Mouse (Mus musculus) stomach, postnatal 0 days (tissue): ENCODE measurements around the gene Pkd1l2. TPM values are rescaled to one million over a fixed set of nuclear protein-coding genes. Genes with fewer than 3 reads are reported as not detected.
A peak's percentile ranks its signal among the peaks of the same experiment; 100 is the strongest.

Experiments
- ATAC-seq: fragments of 200-750 bp; cut with Nextera tagmentation; 2 replicates; pipeline ENCODE4 v1.8.0; 2017; ENCODE audit not compliant: low FRiP score, low TSS enrichment
- DNase-seq: peaks from one replicate; pipeline ENCODE4 v3.0.0-alpha.2; 2016; ENCODE audit warnings: low spot score
- H3K27ac ChIP-seq: fragments of 300-500 bp; sonication (generic); replicated peaks from 2 replicates; pipeline ENCODE4 v1.5.1; 2014; ENCODE audit warnings: mild to moderate bottlenecking, control low read depth
- H3K27me3 ChIP-seq: fragments of 300-500 bp; sonication (generic); 2 replicates; pipeline ENCODE4 v1.6.1; 2014; ENCODE audit warnings: low read length; ENCODE audit not compliant: control insufficient read depth, insufficient read depth
- H3K36me3 ChIP-seq: fragments of 300-500 bp; sonication (generic); 2 replicates; pipeline ENCODE4 v1.6.1; 2014; ENCODE audit warnings: low read length, mixed read lengths; ENCODE audit not compliant: control insufficient read depth, insufficient read depth
- H3K4me1 ChIP-seq: fragments of 300-500 bp; sonication (generic); replicated peaks from 2 replicates; pipeline ENCODE4 v1.6.1; 2014; ENCODE audit warnings: antibody characterized with exemption; ENCODE audit not compliant: control insufficient read depth, insufficient read depth
- H3K4me2 ChIP-seq: fragments of 300-500 bp; sonication (generic); replicated peaks from 2 replicates; pipeline ENCODE4 v1.6.1; 2014; ENCODE audit warnings: low read depth, mild to moderate bottlenecking, control low read depth, moderate library complexity
- H3K4me3 ChIP-seq: fragments of 300-500 bp; sonication (generic); 2 replicates; pipeline ENCODE4 v1.5.1; 2014; ENCODE audit warnings: low read depth, low read length, control low read depth
- H3K9ac ChIP-seq: fragments of 300-500 bp; sonication (generic); 2 replicates; pipeline ENCODE4 v1.6.1; 2014; ENCODE audit warnings: mild to moderate bottlenecking, low read length, control low read depth, mixed read lengths
- H3K9me3 ChIP-seq: fragments of 300-500 bp; sonication (generic); 2 replicates; pipeline ENCODE4 v1.6.1; 2016; ENCODE audit warnings: low read length; ENCODE audit not compliant: control insufficient read depth
- CTCF ChIP-seq: IDR thresholded peaks from 2 replicates; pipeline ENCODE4 v1.5.1; 2016; ENCODE audit warnings: antibody characterized with exemption, low read depth, mild to moderate bottlenecking, moderate library complexity
- EP300 ChIP-seq: optimal IDR thresholded peaks from 2 replicates; pipeline ENCODE3; 2016; ENCODE audit warnings: antibody characterized with exemption
- WGBS: fragments of 180-500 bp; shearing (Covaris S2); extraction: QIAGEN DNeasy Blood & Tissue Kit; methylation state at CpG from one replicate; pipeline ENCODE4 v1.1.7; 2014; 5-methylcytosine and 5-hydroxymethylcytosine counted together
- polyA plus RNA-seq: library from polyadenylated mRNA; unstranded; fragments of >200 nt; fragmentation: Nextera tagmentation; extraction: Ambion mirVana; gene quantifications from 2 replicates; pipeline ENCODE4 v1.2.1, GENCODE M21; 2015

Gene Pkd1l2
- polyA plus RNA-seq, 1 experiment from 2014 or later: not detected

DNA sequence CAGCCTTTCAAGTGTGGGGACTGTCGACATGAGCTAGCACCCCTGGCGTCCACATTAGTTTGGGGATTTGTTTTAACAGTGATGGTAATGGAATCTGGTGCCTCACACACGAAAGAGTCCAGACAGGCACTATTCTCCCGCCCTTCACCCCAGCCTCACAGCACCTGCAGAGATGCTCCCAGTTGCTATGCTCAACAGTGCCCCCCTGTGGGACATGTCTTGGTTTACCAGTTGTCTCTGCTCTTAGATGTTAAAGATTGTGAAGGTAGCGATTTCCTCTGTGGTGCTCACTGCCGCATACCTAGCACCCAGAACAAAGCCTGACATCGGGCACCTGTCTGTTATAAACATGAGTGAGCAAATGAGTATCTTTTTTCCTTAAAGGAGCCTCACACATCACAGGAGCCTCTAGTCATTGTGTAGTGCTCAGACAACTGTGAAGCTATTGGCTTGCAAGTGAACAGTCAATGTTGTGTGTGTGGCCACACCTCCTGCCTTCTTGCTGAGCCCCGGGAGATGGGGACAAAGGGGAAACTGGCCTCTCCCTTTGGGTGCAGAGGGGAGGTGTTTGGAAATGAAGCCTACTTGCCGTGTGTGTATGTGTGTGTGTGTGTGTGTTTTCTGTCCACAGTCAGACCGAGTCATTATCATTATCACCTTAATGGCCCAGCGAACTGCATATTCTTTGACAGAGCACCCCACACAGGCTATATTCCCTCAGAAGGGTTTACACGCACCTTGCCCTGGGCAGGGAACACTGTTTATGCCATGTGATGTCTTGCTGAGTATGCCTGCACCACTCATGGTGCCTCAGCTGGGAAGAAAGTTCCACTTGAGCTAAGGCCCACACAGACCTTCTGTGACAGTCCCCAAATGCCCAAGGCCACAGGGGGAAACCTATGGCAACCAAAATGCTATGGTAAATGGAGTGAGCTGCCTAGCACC lies 28.8 kb downstream of the Pkd1l2 start:
- H3K4me1 ChIP-seq: no peaks in the 10 kb centered on the region
- DNase-seq (peak; percentile 55), ATAC-seq (0 out of 2 replicates have a peak, but pooled peaks have one; percentile 32)
- H3K27ac ChIP-seq: no peak overlapping the region
- no peaks in the 10 kb centered on the region for H3K36me3 ChIP-seq
- H3K27me3 ChIP-seq: no peaks in the 10 kb centered on the region
- no peak overlapping the region for H3K9ac ChIP-seq
- TF ChIP-seq CTCF (peak; percentile 61), EP300 (no peak)
- no peak overlapping the region for H3K4me3 ChIP-seq
- 57% methylated on average over 12 of the region's 12 CpGs for WGBS
- H3K4me2 ChIP-seq: no peak overlapping the region
- H3K9me3 ChIP-seq: no peaks in the 10 kb centered on the region

DNA sequence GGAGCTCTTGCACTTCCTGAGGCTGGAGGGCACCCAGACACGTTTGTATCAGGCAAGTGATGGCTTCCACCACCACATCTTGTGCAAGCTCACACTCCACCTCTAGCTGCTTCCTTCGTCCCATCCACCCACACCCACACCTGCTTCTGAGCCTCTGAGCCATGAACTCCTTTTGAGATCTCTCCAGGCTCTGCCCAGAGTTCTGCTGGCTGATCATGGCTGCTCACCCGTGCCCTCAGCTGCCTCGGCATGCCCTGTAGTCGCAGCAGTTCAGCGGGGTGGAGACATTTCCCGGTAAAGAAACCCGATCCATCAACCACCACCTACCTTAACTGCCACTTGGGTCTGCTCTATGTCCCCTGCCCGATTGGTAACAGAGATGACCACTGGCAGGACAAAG lies 30.9 kb downstream of the Pkd1l2 start:
- 44% methylated on average over 9 of the region's 9 CpGs for WGBS
- ATAC-seq (no peak), DNase-seq (no peak)
- H3K27ac ChIP-seq: no peak overlapping the region
- H3K9me3 ChIP-seq: no peaks in the 10 kb centered on the region
- TF ChIP-seq EP300 (no peak), CTCF (no peak)
- no peaks in the 10 kb centered on the region for H3K27me3 ChIP-seq
- H3K9ac ChIP-seq: no peak overlapping the region
- no peaks in the 10 kb centered on the region for H3K4me1 ChIP-seq
- no peak overlapping the region for H3K4me3 ChIP-seq
- H3K36me3 ChIP-seq: no peaks in the 10 kb centered on the region
- no peak overlapping the region for H3K4me2 ChIP-seq

DNA sequence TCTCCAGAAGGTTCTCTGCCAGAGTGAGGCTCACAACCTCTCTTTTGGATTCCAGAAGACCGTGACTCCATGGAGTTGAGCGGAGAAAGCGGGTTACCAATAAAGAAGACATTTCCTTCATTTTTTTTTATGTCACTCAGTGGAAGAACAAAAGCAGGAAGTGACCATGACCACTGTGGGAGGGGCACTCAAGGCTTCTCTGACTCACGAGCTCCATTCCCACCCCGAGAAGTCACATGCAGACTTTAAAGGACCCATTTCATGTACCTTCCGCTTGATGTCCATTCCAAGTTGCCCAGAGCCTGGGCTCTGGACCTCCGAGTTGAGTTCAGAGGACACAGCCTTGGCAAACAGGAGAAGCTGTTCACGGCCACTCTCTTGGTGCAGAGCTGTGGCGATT lies 31.5 kb downstream of the Pkd1l2 start:
- no peaks in the 10 kb centered on the region for H3K4me1 ChIP-seq
- ATAC-seq (no peak), DNase-seq (no peak)
- H3K4me3 ChIP-seq: no peak overlapping the region
- H3K9ac ChIP-seq: no peak overlapping the region
- no peaks in the 10 kb centered on the region for H3K36me3 ChIP-seq
- TF ChIP-seq EP300: no peak
- no peak for TF ChIP-seq CTCF
- no peak overlapping the region for H3K4me2 ChIP-seq
- no peak overlapping the region for H3K27ac ChIP-seq
- WGBS: 79% methylated on average over 9 of the region's 9 CpGs
- H3K9me3 ChIP-seq: no peaks in the 10 kb centered on the region
- H3K27me3 ChIP-seq: no peaks in the 10 kb centered on the region

DNA sequence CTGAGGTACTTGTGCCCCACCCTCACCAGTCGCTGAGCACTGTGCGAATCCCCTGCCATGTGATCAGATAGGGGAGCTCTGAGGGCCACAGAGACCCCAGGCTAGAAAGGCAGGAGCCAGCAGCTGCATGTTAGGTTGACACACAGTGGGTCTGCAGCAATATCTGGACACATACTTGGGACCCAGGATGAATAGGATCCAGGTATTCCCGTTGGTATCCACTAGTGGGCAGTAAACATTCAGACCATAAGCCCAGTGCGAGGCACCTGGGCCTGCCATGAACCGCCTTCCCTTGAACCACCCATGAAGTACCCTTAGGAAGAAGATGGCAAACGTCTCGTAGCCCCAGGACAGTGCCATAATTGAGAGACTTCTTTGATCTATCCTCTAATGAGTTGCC lies 32.8 kb downstream of the Pkd1l2 start:
- Histone ChIP-seq H3K36me3 (no peaks in the 10 kb centered on the region), H3K27ac (no peak overlapping the region), H3K9me3 (no peaks in the 10 kb centered on the region), H3K4me3 (no peak overlapping the region), H3K27me3 (no peaks in the 10 kb centered on the region), H3K4me1 (no peaks in the 10 kb centered on the region), H3K9ac (no peak overlapping the region), H3K4me2 (no peak overlapping the region)
- TF ChIP-seq EP300: no peak
- peak; percentile 49 for TF ChIP-seq CTCF
- 64% methylated on average over 7 of the region's 7 CpGs for WGBS
- DNase-seq (no peak), ATAC-seq (no peak; the same call in 1 of the 2 replicates)

DNA sequence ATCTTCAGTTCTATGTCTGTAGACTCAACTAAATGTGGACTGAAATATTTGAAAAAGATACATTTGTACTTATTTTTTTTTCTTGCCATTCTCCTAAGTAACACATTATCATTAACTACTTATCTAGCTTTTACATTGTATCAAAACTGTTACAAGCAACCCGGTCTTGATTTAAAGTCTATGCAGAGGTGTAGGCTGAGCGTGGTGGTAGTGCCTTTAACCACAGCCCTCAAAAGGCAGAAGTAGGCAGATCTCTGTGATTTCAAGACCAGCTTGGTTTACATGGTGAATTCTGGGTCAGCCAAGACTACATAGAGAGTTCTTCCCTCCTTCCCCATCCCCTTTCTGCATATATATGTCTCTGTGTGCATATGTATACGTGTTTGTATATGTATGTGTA lies 38.7 kb downstream of the Pkd1l2 start:
- Histone ChIP-seq H3K36me3 (no peaks in the 10 kb centered on the region), H3K9ac (no peak overlapping the region), H3K4me3 (no peak overlapping the region), H3K27me3 (no peaks in the 10 kb centered on the region), H3K4me2 (no peak overlapping the region), H3K4me1 (no peaks in the 10 kb centered on the region), H3K9me3 (no peaks in the 10 kb centered on the region), H3K27ac (no peak overlapping the region)
- DNase-seq (no peak), ATAC-seq (no peak)
- no peak for TF ChIP-seq EP300
- TF ChIP-seq CTCF: no peak
- 79% methylated on average over 3 of the region's 3 CpGs for WGBS

DNA sequence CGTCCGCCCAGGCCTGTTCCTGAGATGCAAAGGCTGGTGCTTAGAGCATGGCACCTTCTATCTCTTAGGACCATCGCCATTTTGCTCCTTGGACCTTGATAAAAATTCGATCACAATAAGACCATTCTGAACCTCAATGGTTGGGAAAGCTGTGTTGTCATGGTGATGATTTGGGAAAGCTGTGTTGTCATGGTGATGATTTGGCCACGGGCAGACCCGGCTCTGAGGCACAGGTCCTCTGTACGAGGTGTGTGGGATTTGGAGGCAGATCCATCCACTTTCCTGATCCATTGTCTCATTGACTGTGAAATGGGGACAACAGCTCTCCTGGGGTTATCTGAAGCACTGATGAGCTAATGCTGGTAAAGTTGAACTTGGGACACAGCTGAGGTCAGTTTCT lies 42.4 kb downstream of the Pkd1l2 start:
- DNase-seq (no peak), ATAC-seq (no peak)
- Histone ChIP-seq H3K4me3 (no peak overlapping the region), H3K27me3 (no peaks in the 10 kb centered on the region), H3K36me3 (no peaks in the 10 kb centered on the region), H3K27ac (no peak overlapping the region), H3K4me2 (no peak overlapping the region), H3K9me3 (no peaks in the 10 kb centered on the region), H3K4me1 (no peaks in the 10 kb centered on the region), H3K9ac (no peak overlapping the region)
- TF ChIP-seq CTCF (no peak), EP300 (no peak)
- whole genome bisulfite sequencing: 72% methylated on average over 7 of the region's 7 CpGs
